Comparison of ENCODE assay signal across 16 mouse cellular contexts in genomic region chr11:90538636-90539263, GRCm38 (mm10).
DNase-seq lines count a peak whose midpoint lies in the region; ATAC-seq and TF ChIP-seq lines count a peak whose summit lies in the region.
"Had no signal": no experiment of that assay in that cellular context is flagged by ENCODE, and none has a peak within 500 bp of the region (broad histone marks: within the 10 kb centered on the region; RNA-seq: fewer than 3 reads in every experiment).

No protein-coding gene starts in this region.

- no peak for TF ChIP-seq CTCF in layer of hippocampus, adult 2 months (conservative IDR thresholded peaks at IDR 0.05)

- H3K27ac ChIP-seq in layer of hippocampus, adult 2 months: no peak overlapping the region
- H3K27ac ChIP-seq: forebrain, embryonic 12.5 days; limb, embryonic 12.5 days; midbrain, embryonic 12.5 days had no signal

- ATAC-seq in cerebellum, adult (ENCODE audit: insufficient number of reproducible peaks, low FRiP score, low TSS enrichment): peak; percentile 96
- peak; percentile 93 for ATAC-seq in erythroblast, adult 5-6 weeks (replicated peaks; ENCODE audit: low FRiP score, poor library complexity, severe bottlenecking)
- ATAC-seq in megakaryocyte progenitor cell, adult 5-6 weeks (replicated peaks; ENCODE audit: poor library complexity): peak; percentile 92

- DNase-seq in cerebellum, adult 18-20 months: no peak
- peak; percentile 17 for DNase-seq in 3134 (ENCODE audit: extremely low read depth, insufficient read length, low spot score)
- DNase-seq in layer of hippocampus, adult 2 months (ENCODE audit: low spot score in 2 of 2): no peak
- DNase-seq in neural tube, embryonic 10.5 days (ENCODE audit: extremely low spot score, low spot score): no peak
- no peak for DNase-seq in urinary bladder, postnatal 10 days (ENCODE audit: low spot score)
- DNase-seq: adrenal gland, postnatal 25 days; cerebellum, adult 9-10 months; lung, adult 2 months; lung, postnatal 36 days; thymus, adult 2 months had no signal

- H3K4me3 ChIP-seq in layer of hippocampus, adult 2 months: no peak overlapping the region
- H3K4me3 ChIP-seq: forebrain, embryonic 12.5 days; limb, embryonic 12.5 days; midbrain, embryonic 12.5 days had no signal
